In genomic region chrX:160794920-160795319, GRCm38 (mm10) we compare ENCODE assay signal across 32 mouse cellular contexts. TPM values are rescaled to one million over a fixed set of nuclear protein-coding genes. Genes with fewer than 3 reads are reported as not detected.
DNase-seq lines count a peak whose midpoint lies in the region; ATAC-seq and TF ChIP-seq lines count a peak whose summit lies in the region.
"Had no signal": no experiment of that assay in that cellular context is flagged by ENCODE, and none has a peak within 500 bp of the region (broad histone marks: within the 10 kb centered on the region; RNA-seq: fewer than 3 reads in every experiment).

No protein-coding gene starts in this region.

- peak; percentile 22 for DNase-seq in forebrain, embryonic 14.5 days (ENCODE audit: low spot score)
- DNase-seq in forebrain, embryonic 11.5 days (ENCODE audit: low spot score): no peak
- peak; percentile 13 for DNase-seq in brain, adult 2 months (ENCODE audit: low read depth, low spot score)
- DNase-seq in brain, embryonic 14.5 days (ENCODE audit: low read depth): peak; percentile 40
- DNase-seq in adrenal gland, adult (ENCODE audit: inconsistent age in 2 of 2, low spot score in 1 of 2): no peak
- no peak for DNase-seq in adrenal gland, adult 2 months
- DNase-seq: adrenal gland, postnatal 14 days; cerebellum, adult 18-20 months; cerebellum, adult 9-11 months; cerebellum, postnatal 36 days; embryo, embryonic 11 days; gastrocnemius, adult 2 months; gastrocnemius, postnatal 14 days; heart, adult 11 months; kidney, adult 2 months had no signal

- H3K4me1 ChIP-seq in forebrain, embryonic 14.5 days (ENCODE audit: control insufficient read depth, insufficient read depth, low read length): no peaks in the 10 kb centered on the region
- no peaks in the 10 kb centered on the region for H3K4me1 ChIP-seq in forebrain, embryonic 11.5 days (replicated peaks; ENCODE audit: control insufficient read depth, insufficient read depth, low read length)
- H3K4me1 ChIP-seq: embryonic facial prominence, embryonic 10.5 days; embryonic facial prominence, embryonic 13.5 days; hindbrain, embryonic 12.5 days; hindbrain, embryonic 15.5 days had no signal

- 59% methylated on average over 4 of the region's 4 CpGs for WGBS in forebrain, embryonic 14.5 days
- WGBS in forebrain, embryonic 11.5 days: 71% methylated on average over 4 of the region's 4 CpGs

- no peaks in the 10 kb centered on the region for H3K9me3 ChIP-seq in forebrain, embryonic 14.5 days (replicated peaks; ENCODE audit: control insufficient read depth, low read length)
- H3K9me3 ChIP-seq in forebrain, embryonic 11.5 days (ENCODE audit: control insufficient read depth, low read length): no peaks in the 10 kb centered on the region
- H3K9me3 ChIP-seq: embryonic facial prominence, embryonic 10.5 days; embryonic facial prominence, embryonic 13.5 days; hindbrain, embryonic 12.5 days; hindbrain, embryonic 15.5 days had no signal

- H3K27ac ChIP-seq in forebrain, embryonic 14.5 days (ENCODE audit: low read depth, low read length): no peak overlapping the region
- no peak overlapping the region for H3K27ac ChIP-seq in forebrain, embryonic 11.5 days (ENCODE audit: low read depth, low read length)
- H3K27ac ChIP-seq: embryonic facial prominence, embryonic 10.5 days; embryonic facial prominence, embryonic 13.5 days; gastrocnemius, adult 2 months; hindbrain, embryonic 12.5 days; hindbrain, embryonic 15.5 days had no signal

- no peaks in the 10 kb centered on the region for H3K36me3 ChIP-seq in forebrain, embryonic 14.5 days (ENCODE audit: control insufficient read depth, insufficient read depth, low read length)
- no peaks in the 10 kb centered on the region for H3K36me3 ChIP-seq in forebrain, embryonic 11.5 days (ENCODE audit: control insufficient read depth, insufficient read depth, low read length)
- H3K36me3 ChIP-seq: embryonic facial prominence, embryonic 10.5 days; embryonic facial prominence, embryonic 13.5 days; hindbrain, embryonic 12.5 days; hindbrain, embryonic 15.5 days had no signal

- no peak for ATAC-seq in forebrain, embryonic 14.5 days
- no peak for ATAC-seq in forebrain, embryonic 11.5 days (replicated peaks; ENCODE audit: low FRiP score)
- ATAC-seq: CD4-positive, CD25-positive, alpha-beta regulatory T cell, adult 4 months; intestine, postnatal 0 days had no signal

- TF ChIP-seq POLR2A in brain, embryonic 14.5 days (IDR thresholded peaks at IDR 0.05; ENCODE audit: borderline replicate concordance, extremely low read depth, insufficient read depth, insufficient read length, poor library complexity, severe bottlenecking): no peak

- no peak overlapping the region for H3K4me3 ChIP-seq in forebrain, embryonic 14.5 days (ENCODE audit: low read depth, low read length)
- H3K4me3 ChIP-seq in forebrain, embryonic 11.5 days (ENCODE audit: low read depth, low read length): no peak overlapping the region
- H3K4me3 ChIP-seq: embryonic facial prominence, embryonic 10.5 days; embryonic facial prominence, embryonic 13.5 days; erythroblast, embryonic 14.5 days; gastrocnemius, adult 2 months; hindbrain, embryonic 12.5 days; hindbrain, embryonic 15.5 days had no signal

- H3K9ac ChIP-seq in forebrain, embryonic 14.5 days (ENCODE audit: low read length): no peak overlapping the region
- no peak overlapping the region for H3K9ac ChIP-seq in forebrain, embryonic 11.5 days (ENCODE audit: low read length)
- H3K9ac ChIP-seq: embryonic facial prominence, embryonic 13.5 days; hindbrain, embryonic 12.5 days; hindbrain, embryonic 15.5 days had no signal

- no peak for TF ChIP-seq CTCF in brain, embryonic 14.5 days (IDR thresholded peaks at IDR 0.05; ENCODE audit: borderline replicate concordance, extremely low read depth, insufficient read depth, insufficient read length)

- H3K27me3 ChIP-seq in forebrain, embryonic 14.5 days (replicated peaks; ENCODE audit: control insufficient read depth, insufficient read depth, low read length): no peaks in the 10 kb centered on the region
- peaks cover 12% of the 10 kb centered on the region; the same call in 1 of the 2 replicates for H3K27me3 ChIP-seq in forebrain, embryonic 11.5 days (ENCODE audit: control insufficient read depth, insufficient read depth, low read length)

- no peak overlapping the region for H3K4me2 ChIP-seq in forebrain, embryonic 14.5 days (ENCODE audit: low read length)
- no peak overlapping the region for H3K4me2 ChIP-seq in forebrain, embryonic 11.5 days (ENCODE audit: low read depth, low read length, severe bottlenecking)
- H3K4me2 ChIP-seq: embryonic facial prominence, embryonic 13.5 days; heart, embryonic 11.5 days; hindbrain, embryonic 12.5 days; hindbrain, embryonic 15.5 days had no signal

RNA-seq across cellular contexts. Expression of gene Rs1, which starts 27.1 kb away (rescaled TPM):
- 0.06 TPM in 1 of 2 replicates, not detected in the other for polyA plus RNA-seq in forebrain, embryonic 14.5 days (2014; fragmentation: Nextera tagmentation; extraction: Ambion mirVana)
- 0.07 and 0.11 TPM in 2 replicates for polyA plus RNA-seq in forebrain, embryonic 11.5 days (2014; fragmentation: Nextera tagmentation; extraction: Ambion mirVana)
- polyA plus RNA-seq in brain, embryonic 14.5 days (2012; rRNA removed): 0.04 TPM in 1 of 2 replicates, not detected in the other
- under 1 TPM in 1 of 2 experiments, not detected in 1; 0.03 TPM for total RNA-seq in adrenal gland, adult 2 months (2021)
- polyA plus RNA-seq in adrenal gland, adult 2 months (2012; rRNA removed): not detected in 2 replicates
- total RNA-seq: adrenal gland, postnatal 14 days; gastrocnemius, adult 2 months; gastrocnemius, postnatal 4 days; hematopoietic stem cell, adult 5-6 weeks; MEL had no signal
- polyA plus RNA-seq: C2C12; CD4-positive, CD25-positive, alpha-beta regulatory T cell, adult 4 months; embryonic facial prominence, embryonic 10.5 days; embryonic facial prominence, embryonic 13.5 days; erythroblast, embryonic 14.5 days; heart, embryonic 11.5 days; heart, embryonic 14.5 days; intestine, postnatal 0 days; kidney, adult 2 months had no signal

RNA-seq across cellular contexts. Expression of gene Ppef1, which starts 59.4 kb away (rescaled TPM):
- 0.11 and 0.42 TPM in 2 replicates for polyA plus RNA-seq in forebrain, embryonic 14.5 days (2014; fragmentation: Nextera tagmentation; extraction: Ambion mirVana)
- 0.24 and 0.73 TPM in 2 replicates for polyA plus RNA-seq in forebrain, embryonic 11.5 days (2014; fragmentation: Nextera tagmentation; extraction: Ambion mirVana)
- polyA plus RNA-seq in brain, embryonic 14.5 days (2012; rRNA removed): 0.14 and 1.6 TPM in 2 replicates
- not detected for total RNA-seq in adrenal gland, adult 2 months (2021)
- polyA plus RNA-seq in adrenal gland, adult 2 months (2012; rRNA removed): not detected in 2 replicates
- total RNA-seq: adrenal gland, postnatal 14 days; gastrocnemius, adult 2 months; gastrocnemius, postnatal 14 days; gastrocnemius, postnatal 4 days; heart, adult 8-10 months; heart, postnatal 25 days; hematopoietic stem cell, adult 5-6 weeks had no signal
- polyA plus RNA-seq: CD4-positive, CD25-positive, alpha-beta regulatory T cell, adult 4 months; embryonic facial prominence, embryonic 10.5 days; erythroblast, embryonic 14.5 days; heart, embryonic 11.5 days; heart, embryonic 14.5 days; heart, postnatal 0 days; intestine, embryonic 14.5 days; kidney, adult 2 months had no signal

Comparison
In these comparisons a context has a peak if more than half of its experiments do, and no peak if none do; other contexts are left out.
1. DNase-seq: peak in forebrain, embryonic 14.5 days (single experiment), brain, adult 2 months (single experiment) and brain, embryonic 14.5 days (single experiment); none in forebrain, embryonic 11.5 days (single experiment), adrenal gland, adult (0 of 2) and adrenal gland, adult 2 months (single experiment).